Mouse (Mus musculus) kidney, postnatal 36 days (tissue): ENCODE data around the gene Etfbkmt.
A peak's percentile ranks its signal among the peaks of the same experiment; 100 is the strongest.
"Not testable (repeated sequence)": the region's sequence is repeated elsewhere in the genome, so short reads cannot be mapped to it uniquely, and the experiment has no call there.

Source experiments
- DNase-seq, 2 experiments: peaks; one replicate each; pipeline ENCODE4 v3.0.0; 2021 to 2022; ENCODE audit warnings: mixed read lengths in 2 of 2

Etfbkmt gene

GRCm38 (mm10) chr6:149139471-149139870 lies at the start of gene Etfbkmt:
Gene Etfbkmt (plus strand): TSS chr6:149139849.
- no peak for DNase-seq

- no peak for DNase-seq
Observed at GRCm38 (mm10) chr6:149092406-149092805, 47.2 kb upstream of the Etfbkmt start.

GRCm38 (mm10) chr6:149093465-149093864 lies 46.2 kb upstream of the Etfbkmt start:
- DNase-seq: peak; percentile 28 to 60

- no peak for DNase-seq
Observed at GRCm38 (mm10) chr6:149094555-149094954, 45.1 kb upstream of the Etfbkmt start.

GRCm38 (mm10) chr6:149095389-149095788 lies 44.3 kb upstream of the Etfbkmt start:
- peak in 1 of 2 experiments; percentile 42 for DNase-seq

GRCm38 (mm10) chr6:149096233-149096632 lies 43.4 kb upstream of the Etfbkmt start:
- peak in 1 of 2 experiments; percentile 43 for DNase-seq

GRCm38 (mm10) chr6:149097276-149097675 lies 42.4 kb upstream of the Etfbkmt start:
- no peak for DNase-seq

GRCm38 (mm10) chr6:149098993-149099392 lies 40.7 kb upstream of the Etfbkmt start:
- no peak for DNase-seq

- DNase-seq: peak; percentile 88 to 90
Observed at GRCm38 (mm10) chr6:149100174-149101075, 39.2 kb upstream of the Etfbkmt start.

- DNase-seq: peak; percentile 85 to 94
Observed at GRCm38 (mm10) chr6:149101076-149101942, 38.3 kb upstream of the Etfbkmt start, which contains the start of gene Dennd5b. Gene Dennd5b (minus strand): TSS chr6:149101680.

- no peak for DNase-seq
Observed at GRCm38 (mm10) chr6:149101943-149102243, 37.8 kb upstream of the Etfbkmt start.

- no peak for DNase-seq
Observed at GRCm38 (mm10) chr6:149103451-149103850, 36.2 kb upstream of the Etfbkmt start.

- DNase-seq: no peak
Observed at GRCm38 (mm10) chr6:149107615-149108014, 32.0 kb upstream of the Etfbkmt start.

GRCm38 (mm10) chr6:149108909-149109308 lies 30.7 kb upstream of the Etfbkmt start:
- DNase-seq: no peak

GRCm38 (mm10) chr6:149116992-149117391 lies 22.7 kb upstream of the Etfbkmt start:
- peak; percentile 31 to 55 for DNase-seq

GRCm38 (mm10) chr6:149118935-149119334 lies 20.7 kb upstream of the Etfbkmt start:
- DNase-seq: peak; percentile 67 to 75

- peak; percentile 75 to 81 for DNase-seq
Observed at GRCm38 (mm10) chr6:149119853-149120252, 19.8 kb upstream of the Etfbkmt start.

- DNase-seq: no peak
Observed at GRCm38 (mm10) chr6:149123042-149123441, 16.6 kb upstream of the Etfbkmt start.

- DNase-seq: peak; percentile 55 to 80
Observed at GRCm38 (mm10) chr6:149126675-149127074, 13.0 kb upstream of the Etfbkmt start.

GRCm38 (mm10) chr6:149129870-149130269 lies 9.8 kb upstream of the Etfbkmt start, which contains the start of gene Gm10203:
Gene Gm10203 (plus strand): TSS chr6:149130170.
- not testable (repeated sequence) for DNase-seq

GRCm38 (mm10) chr6:149131111-149131510 lies 8.5 kb upstream of the Etfbkmt start:
- DNase-seq: no peak

- DNase-seq: peak; percentile 68 to 69
Observed at GRCm38 (mm10) chr6:149132311-149133077, 7.2 kb upstream of the Etfbkmt start.
